Mouse (Mus musculus) right cerebral cortex, adult 2 months (tissue): Measurements from ENCODE around the gene Bcl2.
"Not testable (repeated sequence)": the region's sequence is repeated elsewhere in the genome, so short reads cannot be mapped to it uniquely, and the experiment has no call there.

Experiments used
- DNase-seq, 2 experiments: peaks; one replicate each; pipeline ENCODE4 v3.0.0; 2021 to 2022; ENCODE audit warnings: low spot score in 2 of 2

Bcl2 gene

GRCm38 (mm10) chr1:106713621-106714529 lies at the start of gene Bcl2:
Bcl2 (minus strand) TSS chr1:106714274.
- peak; percentile 65 to 76 for DNase-seq

GRCm38 (mm10) chr1:106760750-106761149 lies 46.7 kb upstream of the Bcl2 start:
- DNase-seq = no peak

- DNase-seq = peak; percentile 96 to 97
These were observed 45.7 kb upstream of the Bcl2 start, which contains the start of gene Kdsr for GRCm38 (mm10) chr1:106759572-106760435. Kdsr (minus strand) TSS chr1:106759727.

GRCm38 (mm10) chr1:106758734-106759571 lies 44.9 kb upstream of the Bcl2 start:
- peak; percentile 41 to 44 for DNase-seq

- DNase-seq = no peak
These were observed 42.6 kb upstream of the Bcl2 start for GRCm38 (mm10) chr1:106756633-106757032.

GRCm38 (mm10) chr1:106752013-106752412 lies 37.9 kb upstream of the Bcl2 start:
- no peak for DNase-seq

- no peak for DNase-seq
These were observed 36.6 kb upstream of the Bcl2 start for GRCm38 (mm10) chr1:106750656-106751055.

GRCm38 (mm10) chr1:106748555-106749315 lies 34.7 kb upstream of the Bcl2 start:
- DNase-seq = no peak

GRCm38 (mm10) chr1:106742980-106743379 lies 28.9 kb upstream of the Bcl2 start:
- no peak for DNase-seq

- DNase-seq = no peak
These were observed 26.7 kb upstream of the Bcl2 start for GRCm38 (mm10) chr1:106740735-106741134.

- DNase-seq = no peak
These were observed 25.7 kb upstream of the Bcl2 start for GRCm38 (mm10) chr1:106739810-106740209.

- DNase-seq = no peak
These were observed 24.0 kb upstream of the Bcl2 start for GRCm38 (mm10) chr1:106738092-106738491.

GRCm38 (mm10) chr1:106736211-106736610 lies 22.1 kb upstream of the Bcl2 start:
- DNase-seq = no peak

GRCm38 (mm10) chr1:106735586-106735985 lies 21.5 kb upstream of the Bcl2 start:
- peak; percentile 57 to 59 for DNase-seq

GRCm38 (mm10) chr1:106722061-106722460 lies 8.0 kb upstream of the Bcl2 start:
- no peak for DNase-seq

GRCm38 (mm10) chr1:106717736-106718135 lies 3.7 kb upstream of the Bcl2 start:
- DNase-seq = not testable (repeated sequence)

- peak; percentile 84 to 85 for DNase-seq
These were observed 3.1 kb upstream of the Bcl2 start for GRCm38 (mm10) chr1:106717071-106717601.

- no peak for DNase-seq
These were observed 2.1 kb upstream of the Bcl2 start for GRCm38 (mm10) chr1:106716141-106716540.

- no peak for DNase-seq
These were observed 1.3 kb upstream of the Bcl2 start for GRCm38 (mm10) chr1:106715111-106716083.
